Mouse (Mus musculus): ENCODE data around the gene Ror2. TPM values are rescaled to one million over a fixed set of nuclear protein-coding genes. Genes with fewer than 3 reads are reported as not detected.
A peak's percentile ranks its signal among the peaks of the same experiment; 100 is the strongest.

Gene Ror2
- polyA plus RNA-seq, 1 experiment from 2014 or later = 18.8 TPM

DNA sequence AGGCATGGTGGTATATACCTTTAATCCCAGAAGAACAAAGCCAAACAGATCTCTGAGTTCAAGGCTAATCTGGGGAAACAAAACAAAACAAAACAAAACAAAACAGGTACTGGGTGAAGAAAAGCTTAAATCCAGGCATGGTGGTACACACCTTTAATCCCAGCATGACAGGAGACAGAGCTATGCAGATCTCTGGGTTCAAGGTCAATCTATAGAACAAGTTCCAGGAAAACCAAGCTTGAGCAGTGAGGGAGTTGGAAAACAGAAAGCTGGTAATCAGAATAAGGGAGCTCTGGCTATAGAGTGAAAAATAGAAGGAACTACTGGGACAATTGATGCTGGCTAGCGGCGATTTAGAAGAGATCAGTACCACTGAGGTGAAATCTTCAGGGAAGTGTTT lies 145.6 kb downstream of the Ror2 start:
- H3K4me3 ChIP-seq (replicated peaks) = no peak overlapping the region
- no peaks in the 10 kb centered on the region for H3K27me3 ChIP-seq (replicated peaks)
- H3K4me2 ChIP-seq (replicated peaks) = no peak overlapping the region
- no peak overlapping the region for H3K27ac ChIP-seq
- peaks cover 4% of the 10 kb centered on the region for H3K4me1 ChIP-seq (replicated peaks)
- H3K9me3 ChIP-seq = no peaks in the 10 kb centered on the region
- no peak for ATAC-seq
- H3K36me3 ChIP-seq = 0 out of 2 replicates have a peak, but pooled peaks cover 4% of the 10 kb centered on the region
- H3K9ac ChIP-seq = no peak overlapping the region
- 92% methylated on average over 2 of the region's 2 CpGs for WGBS

DNA sequence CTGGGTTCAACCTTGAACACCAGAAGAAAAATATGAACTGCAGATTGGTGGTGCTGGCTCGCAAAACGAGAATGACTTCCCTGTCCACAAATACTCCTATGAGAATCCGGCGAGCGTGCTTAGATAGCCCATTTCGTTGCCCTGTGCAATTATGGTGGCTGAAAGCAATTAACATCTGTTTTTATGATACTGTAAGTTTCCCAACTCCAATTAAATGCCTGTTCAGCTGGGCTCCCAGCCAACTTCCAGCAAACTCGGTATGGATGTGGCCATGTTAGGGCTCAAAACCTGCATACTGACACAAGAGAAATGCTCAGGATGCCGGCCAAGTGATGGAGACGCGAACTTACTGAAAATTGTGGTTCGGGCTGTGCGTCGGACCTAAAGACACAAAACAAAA lies 155.4 kb downstream of the Ror2 start:
- 0 out of 2 replicates have a peak, but pooled peaks have one; percentile 46 for ATAC-seq
- H3K27me3 ChIP-seq (replicated peaks) = no peaks in the 10 kb centered on the region
- H3K9me3 ChIP-seq = no peaks in the 10 kb centered on the region
- WGBS = 69% methylated on average over 13 of the region's 13 CpGs
- no peak overlapping the region for H3K4me3 ChIP-seq (replicated peaks)
- H3K4me1 ChIP-seq (replicated peaks) = no peaks in the 10 kb centered on the region
- H3K4me2 ChIP-seq (replicated peaks) = no peak overlapping the region
- no peaks in the 10 kb centered on the region for H3K36me3 ChIP-seq
- 0 out of 2 replicates have a peak overlapping the region, but pooled peaks have one; percentile 6 for H3K27ac ChIP-seq
- no peak overlapping the region for H3K9ac ChIP-seq

DNA sequence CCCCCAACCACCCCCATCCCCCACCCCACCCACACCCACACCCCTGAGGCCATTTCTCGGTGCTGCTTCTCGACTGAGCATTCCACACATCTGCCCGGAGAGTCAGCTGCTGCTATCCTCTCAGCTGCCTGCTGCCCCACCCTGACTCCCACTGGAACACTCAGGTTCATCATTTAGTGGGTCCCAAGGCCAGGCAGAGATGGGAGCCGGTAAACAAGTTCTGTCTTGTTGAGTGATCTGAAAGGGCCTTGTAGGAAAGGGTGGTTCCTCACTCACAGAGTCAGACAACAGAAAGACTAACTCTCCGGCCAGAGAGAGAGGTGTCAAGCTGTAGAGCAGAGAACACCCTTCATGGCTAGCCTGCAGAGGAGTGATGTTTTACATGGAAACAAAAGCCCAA lies 155.9 kb downstream of the Ror2 start:
- ATAC-seq = no peak
- WGBS = 68% methylated on average over 5 of the region's 5 CpGs
- Histone ChIP-seq H3K9ac (no peak overlapping the region), H3K27me3 (replicated peaks) (no peaks in the 10 kb centered on the region), H3K9me3 (no peaks in the 10 kb centered on the region), H3K4me3 (replicated peaks) (no peak overlapping the region), H3K27ac (0 out of 2 replicates have a peak overlapping the region, but pooled peaks have one; percentile 6), H3K4me2 (replicated peaks) (no peak overlapping the region), H3K4me1 (replicated peaks) (no peaks in the 10 kb centered on the region), H3K36me3 (no peaks in the 10 kb centered on the region)

DNA sequence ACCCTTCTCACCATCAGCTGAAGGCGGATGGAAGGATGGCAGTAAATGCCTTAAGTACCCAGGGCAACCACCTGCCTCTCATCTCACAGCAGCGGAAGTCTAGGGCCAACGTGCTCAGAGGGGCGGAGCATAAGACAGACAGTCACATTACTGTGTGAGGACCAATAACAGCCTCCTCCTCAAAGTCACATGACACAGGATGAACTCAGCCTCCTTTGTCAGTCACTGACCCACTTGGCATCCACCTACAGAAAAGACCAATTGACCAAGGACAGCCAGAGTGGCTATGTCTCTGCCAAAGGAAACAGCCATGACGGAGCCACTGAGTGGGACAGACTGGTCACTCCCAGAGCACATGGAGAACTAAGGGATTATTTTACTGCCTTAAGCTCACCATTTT lies 160.3 kb downstream of the Ror2 start:
- H3K27me3 ChIP-seq (replicated peaks) = no peaks in the 10 kb centered on the region
- ATAC-seq = 0 out of 2 replicates have a peak, but pooled peaks have one; percentile 21
- H3K27ac ChIP-seq = no peak overlapping the region
- H3K4me2 ChIP-seq (replicated peaks) = no peak overlapping the region
- 72% methylated on average over 5 of the region's 5 CpGs for WGBS
- H3K36me3 ChIP-seq = no peaks in the 10 kb centered on the region; the same call in 1 of the 2 replicates
- no peak overlapping the region for H3K9ac ChIP-seq
- H3K9me3 ChIP-seq = no peaks in the 10 kb centered on the region
- H3K4me1 ChIP-seq (replicated peaks) = peaks cover 19% of the 10 kb centered on the region
- no peak overlapping the region for H3K4me3 ChIP-seq (replicated peaks)

DNA sequence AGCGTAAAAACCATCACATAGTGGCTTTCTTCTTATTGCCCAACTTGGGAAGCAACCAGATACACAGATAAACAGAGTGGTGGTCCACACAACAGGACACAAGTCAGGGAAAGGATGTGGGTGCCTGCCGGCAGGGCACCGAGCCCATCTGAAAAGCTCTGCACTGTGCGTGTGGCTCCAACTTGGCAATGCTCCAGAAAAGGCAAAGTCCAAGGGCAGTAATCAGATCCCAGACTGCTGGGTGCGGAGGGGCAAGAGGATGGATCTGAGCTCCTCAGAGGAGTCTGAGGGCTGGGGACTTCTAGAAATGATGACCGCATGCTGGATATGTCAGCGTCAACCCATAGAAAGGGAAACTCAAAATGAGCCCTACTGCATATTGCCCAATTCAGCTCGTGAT lies 163.8 kb downstream of the Ror2 start:
- Histone ChIP-seq H3K9me3 (no peaks in the 10 kb centered on the region), H3K27ac (no peak overlapping the region), H3K9ac (no peak overlapping the region), H3K4me1 (replicated peaks) (peaks cover 26% of the 10 kb centered on the region), H3K27me3 (replicated peaks) (no peaks in the 10 kb centered on the region), H3K36me3 (peaks cover 8% of the 10 kb centered on the region), H3K4me2 (replicated peaks) (no peak overlapping the region), H3K4me3 (replicated peaks) (no peak overlapping the region)
- ATAC-seq = peak; percentile 64
- 58% methylated on average over 8 of the region's 8 CpGs for WGBS

DNA sequence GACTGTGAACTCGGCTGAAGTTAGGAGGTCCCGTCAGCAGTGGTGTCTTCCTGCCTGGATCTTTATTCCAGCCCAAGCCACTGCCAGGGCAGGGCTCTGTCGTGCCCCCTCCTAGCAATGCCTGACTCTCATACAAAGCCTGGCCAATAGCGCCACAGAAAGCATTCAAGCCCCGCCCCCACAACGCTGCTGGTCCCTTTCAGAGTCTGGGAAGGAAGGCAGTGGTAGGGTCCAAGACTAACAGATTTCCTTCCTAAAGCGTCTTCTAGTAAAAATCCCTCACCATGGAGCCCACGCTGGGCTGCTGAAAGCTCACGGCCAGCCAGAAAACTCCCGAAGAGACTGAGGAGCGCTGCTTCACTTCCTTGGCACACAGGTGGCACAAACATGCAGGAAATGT lies 165.0 kb downstream of the Ror2 start:
- H3K4me2 ChIP-seq (replicated peaks) = no peak overlapping the region
- 46% methylated on average over 11 of the region's 11 CpGs for WGBS
- no peak overlapping the region for H3K9ac ChIP-seq
- H3K27me3 ChIP-seq (replicated peaks) = no peaks in the 10 kb centered on the region
- H3K27ac ChIP-seq = no peak overlapping the region
- ATAC-seq = no peak
- no peaks in the 10 kb centered on the region for H3K9me3 ChIP-seq
- H3K36me3 ChIP-seq = peaks cover 8% of the 10 kb centered on the region
- H3K4me3 ChIP-seq (replicated peaks) = no peak overlapping the region
- H3K4me1 ChIP-seq (replicated peaks) = peaks cover 26% of the 10 kb centered on the region

DNA sequence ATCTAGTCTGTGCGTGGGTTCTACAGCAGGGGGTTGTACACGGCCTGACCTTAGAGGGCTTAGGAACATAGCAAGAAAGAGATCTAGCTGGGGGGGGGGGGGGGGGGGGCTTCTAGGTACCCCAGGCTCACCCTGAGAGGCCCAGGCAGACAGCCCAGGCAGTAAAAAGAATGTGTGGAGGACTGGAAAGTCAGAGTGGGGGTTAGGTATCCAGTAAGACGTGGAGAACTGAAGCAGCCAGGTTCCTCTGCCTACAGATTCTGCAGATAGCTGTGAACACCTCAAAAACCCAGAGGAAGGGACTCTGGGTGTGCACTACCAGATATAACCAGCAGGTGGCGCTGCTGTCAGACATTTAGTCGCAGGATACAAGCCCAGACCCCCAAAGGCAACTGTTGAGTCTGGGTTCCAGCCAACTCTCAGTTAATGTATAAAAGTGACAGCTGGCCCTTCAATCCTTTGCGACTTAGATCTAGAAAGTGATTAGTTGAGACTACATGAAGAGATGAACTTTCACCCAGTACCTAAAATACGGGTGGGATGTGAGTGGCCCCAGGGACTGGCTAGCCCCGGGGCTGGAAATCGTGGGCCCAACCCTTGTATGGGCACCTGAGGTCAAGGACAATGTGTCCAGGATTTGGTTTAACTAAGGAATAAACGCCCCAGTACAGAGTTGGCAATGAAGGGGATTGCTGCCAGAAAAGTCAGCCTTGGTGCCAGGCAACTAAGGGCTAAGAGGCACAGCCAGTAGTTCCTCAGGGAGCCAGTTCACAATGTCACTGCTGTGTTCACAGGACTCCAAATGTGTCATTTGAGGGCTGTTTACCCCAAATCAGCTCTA lies 166.1 kb downstream of the Ror2 start:
- no peak overlapping the region for H3K9ac ChIP-seq
- H3K9me3 ChIP-seq = no peaks in the 10 kb centered on the region
- H3K27ac ChIP-seq = peak overlapping the region; percentile 22; the same call in 1 of the 2 replicates
- H3K4me2 ChIP-seq (replicated peaks) = no peak overlapping the region
- 23% methylated on average over 10 of the region's 10 CpGs for WGBS
- H3K36me3 ChIP-seq = peaks cover 8% of the 10 kb centered on the region
- peaks cover 26% of the 10 kb centered on the region for H3K4me1 ChIP-seq (replicated peaks)
- peak; percentile 39 for ATAC-seq
- H3K4me3 ChIP-seq (replicated peaks) = no peak overlapping the region
- no peaks in the 10 kb centered on the region for H3K27me3 ChIP-seq (replicated peaks)

DNA sequence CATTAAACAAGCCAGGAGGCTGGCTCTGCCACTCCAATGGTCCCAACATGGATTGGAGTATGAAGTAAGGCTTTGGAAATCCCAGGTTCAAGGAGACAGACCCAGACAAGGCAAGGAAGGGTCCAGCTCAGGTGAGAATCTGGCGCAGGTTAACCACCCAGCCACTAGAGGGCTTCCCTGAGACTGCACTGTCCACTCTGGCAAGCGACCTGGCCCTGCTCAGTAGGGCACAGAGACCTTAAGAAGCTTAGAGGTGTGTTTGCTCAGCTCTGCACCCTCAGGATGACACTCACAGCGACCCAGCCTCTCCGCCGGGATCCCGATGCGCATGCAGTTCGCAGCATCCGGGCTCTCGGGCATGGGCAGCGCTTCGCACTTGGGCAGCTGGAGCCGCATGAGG lies 167.5 kb downstream of the Ror2 start:
- H3K4me2 ChIP-seq (replicated peaks) = no peak overlapping the region
- H3K4me1 ChIP-seq (replicated peaks) = peaks cover 26% of the 10 kb centered on the region
- WGBS = 85% methylated on average over 13 of the region's 13 CpGs
- H3K9ac ChIP-seq = no peak overlapping the region
- ATAC-seq = no peak
- H3K4me3 ChIP-seq (replicated peaks) = no peak overlapping the region
- no peaks in the 10 kb centered on the region for H3K9me3 ChIP-seq
- H3K27ac ChIP-seq = no peak overlapping the region
- peaks cover 8% of the 10 kb centered on the region for H3K36me3 ChIP-seq
- no peaks in the 10 kb centered on the region for H3K27me3 ChIP-seq (replicated peaks)

DNA sequence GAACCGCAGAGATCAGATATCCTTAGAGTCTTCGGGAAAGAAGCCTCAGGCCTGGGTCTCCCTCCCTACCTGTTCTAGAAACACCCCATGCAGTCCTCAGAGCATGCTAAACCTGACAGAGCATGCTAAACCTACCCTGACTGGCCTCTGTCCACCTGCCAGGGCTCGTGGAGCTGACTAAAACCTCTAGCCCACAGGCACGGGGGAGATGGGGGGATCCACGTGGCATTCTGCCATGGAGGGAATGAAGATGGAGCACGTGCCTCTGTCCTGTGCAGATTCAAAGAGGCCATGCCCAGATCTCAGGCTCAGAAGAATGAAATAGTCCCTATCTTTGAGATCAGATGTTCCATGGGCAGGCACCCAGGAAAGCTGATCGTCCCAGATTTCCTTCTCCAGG lies 168.0 kb downstream of the Ror2 start:
- H3K4me1 ChIP-seq (replicated peaks) = peaks cover 26% of the 10 kb centered on the region
- peaks cover 8% of the 10 kb centered on the region for H3K36me3 ChIP-seq
- no peak overlapping the region for H3K9ac ChIP-seq
- H3K4me2 ChIP-seq (replicated peaks) = no peak overlapping the region
- no peak for ATAC-seq
- no peaks in the 10 kb centered on the region for H3K9me3 ChIP-seq
- no peak overlapping the region for H3K4me3 ChIP-seq (replicated peaks)
- no peaks in the 10 kb centered on the region for H3K27me3 ChIP-seq (replicated peaks)
- WGBS = 93% methylated on average over 7 of the region's 7 CpGs
- H3K27ac ChIP-seq = no peak overlapping the region

DNA sequence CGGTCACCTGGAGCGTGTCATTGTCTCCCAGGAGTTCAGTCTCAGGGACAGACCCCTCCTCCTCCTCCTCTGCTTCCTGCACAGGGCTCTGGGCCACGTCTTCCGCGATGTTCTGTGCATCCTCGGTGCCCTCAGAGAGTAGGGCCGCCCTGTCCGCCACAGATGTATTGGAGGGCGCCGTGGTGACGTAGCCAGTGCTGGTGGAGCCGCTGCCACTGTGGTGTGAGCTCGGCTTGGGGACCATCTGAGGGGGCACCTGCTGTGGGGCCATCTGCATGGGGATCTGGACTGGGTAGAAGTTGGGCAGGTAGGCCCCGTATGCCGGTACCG lies 175.7 kb downstream of the Ror2 start:
- H3K9ac ChIP-seq = no peak overlapping the region
- H3K9me3 ChIP-seq = no peaks in the 10 kb centered on the region
- H3K4me1 ChIP-seq (replicated peaks) = peaks cover 5% of the 10 kb centered on the region
- H3K4me2 ChIP-seq (replicated peaks) = no peak overlapping the region
- peak; percentile 14 for ATAC-seq
- no peak overlapping the region for H3K4me3 ChIP-seq (replicated peaks)
- no peak overlapping the region for H3K27ac ChIP-seq
- peaks cover 15% of the 10 kb centered on the region for H3K36me3 ChIP-seq
- H3K27me3 ChIP-seq (replicated peaks) = no peaks in the 10 kb centered on the region
- 89% methylated on average over 16 of the region's 16 CpGs for WGBS

DNA sequence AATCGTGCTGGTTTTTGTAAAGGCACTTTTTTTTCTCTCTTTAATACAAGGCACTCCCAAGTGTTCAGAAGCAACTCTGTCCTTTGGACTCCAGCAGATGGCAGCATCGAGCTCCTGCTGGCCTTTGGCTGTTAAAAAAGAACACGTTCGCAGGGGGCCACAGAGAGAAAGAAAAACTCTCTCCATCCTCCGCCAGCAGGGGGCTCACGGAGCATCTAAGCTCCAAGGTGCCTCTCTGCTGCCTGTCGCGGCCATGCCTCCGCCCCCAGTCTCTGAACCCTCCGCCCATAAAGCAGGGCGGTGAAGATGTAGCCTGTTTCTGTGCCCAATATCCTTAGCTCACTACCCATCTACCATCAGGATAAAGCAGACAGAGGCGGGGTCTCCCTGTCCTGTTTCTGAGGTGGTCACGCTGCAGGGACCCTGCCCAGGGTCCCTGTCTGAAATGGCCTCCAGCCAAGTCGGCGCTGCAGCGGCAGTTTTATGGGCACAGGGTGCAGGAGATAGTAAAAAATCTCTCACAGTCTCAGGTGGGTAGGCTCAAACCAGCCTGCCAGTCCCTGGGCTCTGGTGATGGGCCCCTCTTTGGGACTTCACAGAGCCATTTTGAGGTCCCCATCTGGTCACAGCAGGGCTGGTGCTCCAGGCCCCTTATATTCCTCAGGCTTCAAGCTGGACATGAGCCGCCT lies 176.2 kb downstream of the Ror2 start:
- H3K36me3 ChIP-seq = peaks cover 15% of the 10 kb centered on the region
- ATAC-seq = peak; percentile 85
- no peak overlapping the region for H3K27ac ChIP-seq
- H3K4me3 ChIP-seq (replicated peaks) = no peak overlapping the region
- peaks cover 5% of the 10 kb centered on the region for H3K4me1 ChIP-seq (replicated peaks)
- 0 out of 2 replicates have a peak overlapping the region, but pooled peaks have one; percentile 26 for H3K4me2 ChIP-seq (replicated peaks)
- no peaks in the 10 kb centered on the region for H3K9me3 ChIP-seq
- no peak overlapping the region for H3K9ac ChIP-seq
- WGBS = 22% methylated on average over 17 of the region's 17 CpGs
- no peaks in the 10 kb centered on the region for H3K27me3 ChIP-seq (replicated peaks)

DNA sequence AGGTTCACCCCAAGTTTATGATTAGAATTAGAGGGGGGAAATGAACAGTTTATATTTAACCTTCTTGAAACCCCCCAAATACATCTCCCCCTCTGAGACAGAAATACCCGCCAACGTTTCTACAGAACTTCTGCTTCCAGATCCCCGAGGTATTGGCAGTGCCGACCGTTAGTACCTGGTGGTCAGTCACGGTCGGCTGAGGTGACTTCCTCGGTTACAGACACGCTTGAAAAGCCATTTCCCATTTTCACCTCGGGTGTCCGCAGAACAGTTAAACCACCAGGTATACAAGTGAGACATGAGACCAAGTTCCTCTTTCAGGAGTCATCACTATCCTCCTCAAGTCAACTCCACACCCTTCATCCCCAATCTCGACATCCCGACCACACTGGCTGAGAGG lies 179.2 kb downstream of the Ror2 start:
- H3K27me3 ChIP-seq (replicated peaks) = no peaks in the 10 kb centered on the region
- 88% methylated on average over 13 of the region's 13 CpGs for WGBS
- no peak for ATAC-seq
- no peak overlapping the region for H3K4me2 ChIP-seq (replicated peaks)
- H3K9ac ChIP-seq = no peak overlapping the region
- no peak overlapping the region for H3K4me3 ChIP-seq (replicated peaks)
- peaks cover 15% of the 10 kb centered on the region for H3K36me3 ChIP-seq
- H3K4me1 ChIP-seq (replicated peaks) = peaks cover 5% of the 10 kb centered on the region
- no peak overlapping the region for H3K27ac ChIP-seq
- H3K9me3 ChIP-seq = no peaks in the 10 kb centered on the region

Data from intestine, embryonic 15.5 days (tissue).